Mouse (Mus musculus) urinary bladder, postnatal 25 days (tissue): ENCODE results near the gene Gm20431.
A peak's percentile ranks its signal among the peaks of the same experiment; 100 is the strongest.

Source experiments
- DNase-seq: peaks from one replicate; pipeline ENCODE4 v3.0.0; 2022; ENCODE audit warnings: low spot score

Gm20431 gene

GRCm38 (mm10) chr2:167688498-167689451 is 27.5 kb upstream of the Gm20431 start, which contains the start of gene Cebpb:
TSS of gene Cebpb (plus strand) at chr2:167688915.
- DNase-seq, result peak; percentile 91

DNA sequence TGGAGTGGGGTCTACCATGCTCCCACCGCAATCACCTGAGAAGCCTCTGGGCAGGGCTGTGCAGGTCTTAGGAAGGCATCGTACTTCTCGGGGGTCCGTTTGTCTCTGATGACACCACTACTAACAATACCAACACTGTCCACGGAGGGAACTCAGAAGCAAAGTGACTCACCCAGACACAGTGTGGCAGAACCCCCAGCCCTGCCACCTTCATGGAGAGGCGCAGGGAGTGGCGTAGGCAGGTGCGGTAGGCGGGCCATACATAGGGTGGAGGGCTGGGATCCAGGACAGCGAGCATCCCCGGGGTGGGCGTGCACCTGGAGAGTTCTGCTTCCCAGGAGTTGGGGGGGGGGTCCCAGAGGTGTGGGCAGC is 26.8 kb upstream of the Gm20431 start:
- DNase-seq, result no peak

DNA sequence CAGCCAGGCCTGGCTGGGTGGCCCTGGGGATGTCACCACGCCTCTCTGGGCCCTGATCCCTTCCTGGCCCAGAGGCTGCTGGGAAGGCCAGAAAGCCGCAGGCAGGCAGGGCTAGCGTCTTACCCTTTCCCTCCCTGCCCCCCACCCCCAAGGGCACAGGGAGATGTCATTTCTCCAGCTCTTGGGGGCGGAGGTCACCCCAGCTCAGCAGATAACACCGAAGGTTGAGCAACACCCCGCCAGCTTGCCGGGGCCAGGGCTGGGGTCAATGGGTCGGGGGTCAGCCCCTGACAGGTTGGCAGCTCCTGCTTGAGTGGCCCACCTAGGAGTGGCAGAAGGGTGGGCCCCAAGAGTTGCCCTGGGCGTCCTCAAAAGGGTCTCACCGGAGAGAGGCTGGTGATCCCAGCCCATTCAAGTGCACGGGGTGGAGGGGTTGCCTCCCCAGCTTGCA is 26.4 kb upstream of the Gm20431 start:
- no peak for DNase-seq

- no peak for DNase-seq
Observed at GRCm38 (mm10) chr2:167687250-167687586, 25.9 kb upstream of the Gm20431 start.

- no peak for DNase-seq
Observed at GRCm38 (mm10) chr2:167686382-167687249, 25.3 kb upstream of the Gm20431 start.

GRCm38 (mm10) chr2:167685865-167686264 is 24.6 kb upstream of the Gm20431 start:
- no peak for DNase-seq

DNA sequence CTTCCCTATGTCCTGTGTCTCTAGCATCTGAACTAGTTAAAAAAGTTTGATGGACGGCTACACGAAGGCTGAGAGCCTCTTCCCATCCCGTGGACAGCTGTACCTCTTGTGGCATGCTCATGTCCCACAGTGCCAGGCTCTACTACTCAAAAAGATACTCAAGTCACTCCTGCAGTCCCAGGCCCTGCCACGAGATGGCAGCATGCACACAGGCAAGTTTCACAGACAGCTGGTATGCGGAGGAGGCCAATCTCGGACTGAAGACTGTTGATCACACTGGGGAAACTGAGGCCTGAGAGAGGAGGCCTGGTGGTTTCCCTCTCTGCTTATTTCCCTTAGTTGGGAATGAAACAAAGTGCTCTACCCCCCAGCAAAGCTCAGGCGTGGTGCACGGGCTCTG is 23.8 kb upstream of the Gm20431 start:
- DNase-seq, result peak; percentile 97

DNA sequence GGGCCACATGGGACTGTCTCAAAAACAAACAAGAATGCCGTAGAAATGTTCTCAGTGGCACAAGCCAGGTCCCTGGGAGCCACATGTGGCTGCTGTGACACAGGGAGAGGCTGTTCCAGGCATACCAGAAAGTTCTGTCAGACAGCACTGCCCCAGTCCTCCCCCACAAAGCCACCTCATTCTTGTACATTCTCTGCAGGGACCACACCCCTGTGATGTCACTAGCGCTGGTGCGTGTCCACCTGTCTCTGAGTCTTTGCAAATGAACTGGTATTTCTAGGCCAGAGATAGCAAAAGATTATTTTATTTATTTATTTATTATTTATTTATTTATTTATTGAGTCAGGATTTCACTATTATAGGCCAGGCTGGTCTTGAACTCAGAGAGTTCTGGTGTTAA is 22.4 kb upstream of the Gm20431 start:
- DNase-seq, result no peak

GRCm38 (mm10) chr2:167680657-167681056 is 19.4 kb upstream of the Gm20431 start:
- peak; percentile 43 for DNase-seq

- peak; percentile 84 for DNase-seq
Observed at GRCm38 (mm10) chr2:167679902-167680430, 18.7 kb upstream of the Gm20431 start.

DNA sequence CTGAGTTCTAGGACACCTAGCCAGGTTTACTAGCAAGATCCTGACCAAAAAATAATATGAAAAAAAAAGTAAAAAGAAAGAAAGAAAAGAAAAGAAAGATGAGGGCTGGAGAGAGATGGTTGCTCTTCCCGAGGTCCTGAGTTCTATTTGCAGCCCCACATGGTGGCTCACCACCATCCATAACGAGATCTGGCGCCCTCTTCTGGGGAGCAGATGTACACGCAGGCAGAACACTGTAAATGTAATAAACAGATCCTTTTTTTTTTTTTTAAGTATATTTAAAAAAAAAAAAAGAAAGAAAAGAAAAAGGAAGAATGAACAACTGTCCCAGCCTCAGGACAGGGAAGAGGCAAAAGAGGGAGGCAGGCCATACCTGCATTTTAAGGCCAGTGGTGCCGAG is 17.3 kb upstream of the Gm20431 start:
- no peak for DNase-seq

DNA sequence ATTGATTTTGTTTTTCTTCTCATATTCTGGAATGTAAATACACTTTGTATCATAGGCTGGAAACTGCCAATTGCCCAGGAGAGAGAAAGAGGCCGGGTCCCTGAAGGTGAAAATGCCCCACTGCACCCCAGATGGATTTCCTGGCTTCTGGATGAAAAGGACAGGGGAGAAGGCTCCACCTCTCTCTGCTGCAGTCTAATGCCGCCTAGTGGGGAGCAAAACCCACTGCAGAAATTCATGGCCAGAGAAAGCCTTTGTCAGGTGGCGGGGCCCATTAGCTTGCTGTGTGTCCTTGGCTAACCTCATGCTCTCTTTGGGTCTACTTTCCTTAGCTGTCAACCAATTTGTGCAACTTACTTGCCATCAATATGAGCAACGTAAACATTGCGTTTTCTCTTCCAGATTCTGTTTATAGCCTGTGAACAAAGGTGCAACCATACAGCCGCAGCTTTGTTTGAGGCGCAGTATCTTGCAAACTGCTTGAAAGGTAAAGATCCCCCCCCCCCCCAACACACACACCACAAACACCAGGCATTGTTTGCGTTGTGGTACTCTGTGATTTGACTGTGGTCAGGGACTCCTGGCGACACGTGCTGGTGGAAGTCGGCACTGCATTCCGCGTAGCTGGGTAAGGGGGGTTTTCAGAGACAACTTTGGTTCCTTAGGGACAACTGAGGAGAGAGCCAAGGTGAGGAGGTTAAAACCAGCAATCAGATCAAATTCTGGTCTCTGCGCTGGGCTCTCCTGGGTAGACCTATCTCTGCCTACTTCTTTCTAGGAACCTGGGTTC is 14.0 kb upstream of the Gm20431 start:
- DNase-seq, result no peak

DNA sequence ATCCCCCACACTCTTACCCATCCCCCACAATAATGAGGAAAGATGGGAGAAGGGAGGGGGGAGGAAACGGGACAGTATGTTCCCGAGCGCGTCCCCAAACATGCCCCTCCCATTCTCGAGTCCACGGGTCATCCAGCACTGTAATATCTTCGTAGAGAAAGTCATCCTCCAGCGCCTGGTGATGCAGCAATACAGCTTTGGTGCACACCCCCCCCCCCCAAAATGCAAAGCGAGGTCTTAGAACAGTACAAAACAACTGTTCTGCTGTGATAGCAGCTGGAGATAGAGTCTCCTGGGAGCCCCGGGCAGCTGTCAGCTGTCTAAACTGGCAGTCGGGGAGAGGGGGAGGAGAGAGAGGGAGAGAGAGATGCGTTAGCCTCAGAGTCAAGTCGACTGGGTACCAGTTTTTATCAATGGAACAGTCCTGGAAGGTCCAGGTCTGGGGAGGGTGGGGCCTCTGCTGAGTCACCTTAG is 11.0 kb upstream of the Gm20431 start:
- no peak for DNase-seq

DNA sequence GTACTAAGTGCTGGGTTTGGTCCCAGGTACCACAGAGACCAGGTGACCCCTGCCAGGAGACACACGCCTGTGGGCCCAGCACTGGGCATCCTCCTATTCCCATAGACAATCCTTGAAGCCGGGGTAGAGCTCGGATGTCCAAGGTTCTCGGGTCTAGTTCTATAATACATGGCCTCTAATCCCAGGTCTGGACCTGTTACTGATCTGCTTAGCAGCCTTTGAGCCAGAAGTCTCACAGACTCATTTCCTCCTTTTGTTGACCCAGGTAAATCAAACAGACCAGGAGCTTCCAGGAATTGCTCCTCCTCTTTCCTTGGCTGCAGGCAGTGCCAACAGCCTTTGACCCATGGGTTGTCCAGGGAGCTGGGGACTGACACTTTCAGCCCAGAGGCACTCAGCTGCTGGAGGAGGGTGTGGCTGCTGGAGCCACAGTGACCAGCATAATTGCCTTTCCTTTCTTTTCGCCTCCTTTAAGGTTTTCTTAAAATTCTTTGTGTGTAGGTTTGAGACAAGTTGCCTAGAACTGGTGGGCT is 9.9 kb upstream of the Gm20431 start:
- no peak for DNase-seq

DNA sequence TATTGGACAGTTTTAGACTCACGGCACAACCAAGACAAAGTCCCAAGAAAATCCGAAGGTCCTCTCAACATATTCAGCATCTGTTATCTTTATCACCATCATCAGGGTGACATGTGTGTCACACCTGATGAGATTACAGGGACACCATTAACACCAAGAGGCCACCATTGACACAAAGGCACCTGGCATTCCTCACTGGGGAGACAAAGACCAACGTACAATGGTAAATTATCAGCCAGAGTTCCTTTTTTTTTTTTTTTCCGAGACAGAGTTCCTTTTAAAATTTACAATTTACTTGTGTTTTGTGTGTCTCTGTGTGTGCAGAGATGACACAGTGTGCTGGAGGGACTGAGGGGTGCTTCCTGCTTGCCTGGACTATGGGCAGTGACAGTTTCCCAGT is 8.1 kb upstream of the Gm20431 start:
- DNase-seq, result no peak

- DNase-seq, result no peak
Observed at GRCm38 (mm10) chr2:167668426-167668825, 7.1 kb upstream of the Gm20431 start.

- DNase-seq, result no peak
Observed at GRCm38 (mm10) chr2:167665972-167666713, 4.8 kb upstream of the Gm20431 start.

GRCm38 (mm10) chr2:167662713-167663112 is 1.4 kb upstream of the Gm20431 start:
- no peak for DNase-seq

DNA sequence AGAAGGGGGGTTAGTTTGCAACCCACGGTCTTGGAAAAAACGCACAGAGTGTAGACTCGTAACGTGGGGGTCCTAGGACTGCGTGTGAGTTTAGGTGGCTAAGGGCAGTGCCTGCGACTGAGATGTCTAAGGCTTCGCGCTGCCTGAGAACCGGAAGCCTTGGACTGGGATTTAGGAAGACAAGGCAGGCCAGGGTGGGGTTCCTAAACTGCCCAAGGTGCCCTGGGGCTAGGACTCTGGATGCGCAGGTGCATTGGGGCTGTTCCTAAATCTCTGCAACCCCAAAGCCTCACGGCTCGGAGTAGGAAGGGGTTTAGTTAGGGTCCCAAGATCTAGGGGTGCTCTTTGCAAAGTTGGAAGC is 705 bp downstream of the Gm20431 start:
- no peak for DNase-seq

DNA sequence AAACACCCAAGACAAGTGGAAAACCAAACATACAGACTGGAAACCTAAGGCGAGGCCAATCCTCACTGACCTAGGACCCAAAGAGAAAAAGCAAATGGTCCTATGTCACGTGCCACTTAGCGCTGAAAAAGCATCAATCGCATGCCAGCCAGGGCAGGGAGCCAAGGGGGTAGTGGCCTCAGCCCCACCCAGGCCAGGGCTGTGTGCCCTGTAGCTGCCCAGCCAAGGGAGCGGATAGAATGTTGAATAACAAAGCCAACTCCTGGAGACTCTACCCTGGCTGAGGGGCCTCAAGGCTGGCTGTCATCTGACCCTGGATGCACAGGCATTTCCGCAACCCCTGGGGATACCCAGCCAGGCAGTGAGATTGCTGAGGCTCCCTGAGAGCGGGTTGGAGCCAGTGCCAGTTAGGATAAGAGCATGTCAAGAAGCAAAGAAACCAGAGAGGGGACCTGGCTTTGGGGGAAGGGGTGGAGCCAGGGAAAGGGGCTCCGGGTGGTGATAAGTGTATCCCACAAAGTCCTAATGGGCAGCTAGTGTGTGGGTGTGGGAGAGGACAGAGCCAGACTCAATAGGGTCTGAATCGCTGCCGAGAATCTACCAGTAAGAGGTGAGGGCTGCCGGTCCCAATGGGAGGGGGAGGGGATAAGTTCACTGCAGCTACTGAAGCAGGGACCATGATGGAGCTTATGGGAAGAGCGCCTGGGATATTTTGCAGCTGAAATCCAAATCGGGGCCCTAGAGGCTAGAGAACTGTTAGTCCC is 1.3 kb downstream of the Gm20431 start:
- DNase-seq, result no peak
